20 mouse cellular contexts compared by ENCODE assay signal in the genomic region with DNA sequence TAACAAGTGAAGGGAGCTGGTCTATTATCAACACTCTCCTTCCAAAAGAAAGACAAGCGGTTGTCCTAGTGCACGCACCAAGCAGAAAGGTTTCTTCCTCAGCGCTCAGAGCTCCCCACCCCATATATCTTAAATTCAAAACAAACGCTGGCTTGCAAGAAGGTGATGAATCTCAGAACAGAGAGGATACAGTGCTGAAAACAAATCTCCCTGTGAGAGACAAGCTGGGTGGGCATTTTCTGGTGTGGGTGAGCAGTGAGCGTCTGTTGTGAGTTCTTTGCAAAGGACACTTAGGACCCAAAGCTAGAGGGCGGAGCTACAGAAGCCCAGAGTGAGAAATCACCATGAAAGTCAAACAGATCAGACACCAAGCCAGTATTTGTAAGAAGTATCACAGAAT.
A peak's percentile ranks its signal among the peaks of the same experiment; 100 is the strongest.
DNase-seq lines count a peak whose midpoint lies in the region; ATAC-seq and TF ChIP-seq lines count a peak whose summit lies in the region.
"Had no signal": no experiment of that assay in that cellular context is flagged by ENCODE, and none has a peak within 500 bp of the region (broad histone marks: within the 10 kb centered on the region; RNA-seq: fewer than 3 reads in every experiment).

No protein-coding gene starts in this region.

- no peak overlapping the region for H3K27ac ChIP-seq in heart, embryonic 13.5 days (replicated peaks)
- H3K27ac ChIP-seq in heart, embryonic 11.5 days (ENCODE audit: low read depth, low read length): no peak overlapping the region
- H3K27ac ChIP-seq in lung, embryonic 14.5 days (ENCODE audit: low read depth): peak overlapping the region; percentile 61; the same call in 1 of the 2 replicates
- no peak overlapping the region for H3K27ac ChIP-seq in intestine, postnatal 0 days (ENCODE audit: low read depth, low read length)
- no peak overlapping the region for H3K27ac ChIP-seq in stomach, postnatal 0 days (replicated peaks)
- H3K27ac ChIP-seq: embryonic facial prominence, embryonic 15.5 days; gastrocnemius, adult 2 months; limb, embryonic 13.5 days; liver, embryonic 14.5 days; midbrain, embryonic 15.5 days had no signal

- no peaks in the 10 kb centered on the region for H3K27me3 ChIP-seq in heart, embryonic 13.5 days (replicated peaks)
- H3K27me3 ChIP-seq in heart, embryonic 11.5 days (ENCODE audit: control insufficient read depth, insufficient read depth, low read length): no peaks in the 10 kb centered on the region
- H3K27me3 ChIP-seq in lung, embryonic 14.5 days (ENCODE audit: insufficient read depth, low read length): no peaks in the 10 kb centered on the region
- no peaks in the 10 kb centered on the region for H3K27me3 ChIP-seq in intestine, postnatal 0 days (replicated peaks; ENCODE audit: control insufficient read depth, insufficient read depth, low read length)
- H3K27me3 ChIP-seq in stomach, postnatal 0 days (ENCODE audit: control insufficient read depth, insufficient read depth, low read length): no peaks in the 10 kb centered on the region
- H3K27me3 ChIP-seq: CH12.LX; embryonic facial prominence, embryonic 15.5 days; limb, embryonic 13.5 days; midbrain, embryonic 15.5 days had no signal

- peak; percentile 53 for DNase-seq in lung, embryonic 14.5 days
- no peak for DNase-seq in lung, postnatal 14 days
- no peak for DNase-seq in stomach, postnatal 0 days (ENCODE audit: low spot score)
- no peak for DNase-seq in adrenal gland, postnatal 36 days
- DNase-seq: adrenal gland, postnatal 25 days; cerebellum, adult 11-12 months; cerebellum, postnatal 14 days; forebrain, postnatal 0 days; gastrocnemius, adult 2 months; kidney, adult 9 months; right cerebral cortex, adult 18-20 months; thymus, postnatal 4 days had no signal

- WGBS in heart, embryonic 13.5 days: 64% methylated on average over 6 of the region's 6 CpGs
- 71% methylated on average over 6 of the region's 6 CpGs for WGBS in heart, embryonic 11.5 days (ENCODE audit: insufficient replicate concordance)
- 35% methylated on average over 6 of the region's 6 CpGs for WGBS in lung, embryonic 14.5 days
- 59% methylated on average over 6 of the region's 6 CpGs for WGBS in intestine, postnatal 0 days
- WGBS in stomach, postnatal 0 days: 41% methylated on average over 6 of the region's 6 CpGs

- no peaks in the 10 kb centered on the region for H3K9me3 ChIP-seq in heart, embryonic 13.5 days
- no peaks in the 10 kb centered on the region for H3K9me3 ChIP-seq in heart, embryonic 11.5 days (replicated peaks; ENCODE audit: control insufficient read depth, low read length)
- H3K9me3 ChIP-seq in lung, embryonic 14.5 days (ENCODE audit: low read depth, low read length): no peaks in the 10 kb centered on the region
- no peaks in the 10 kb centered on the region for H3K9me3 ChIP-seq in intestine, postnatal 0 days (ENCODE audit: control insufficient read depth)
- H3K9me3 ChIP-seq in stomach, postnatal 0 days (ENCODE audit: control insufficient read depth, low read length): no peaks in the 10 kb centered on the region
- H3K9me3 ChIP-seq: embryonic facial prominence, embryonic 15.5 days; limb, embryonic 13.5 days; midbrain, embryonic 15.5 days had no signal

- H3K36me3 ChIP-seq in heart, embryonic 13.5 days: no peaks in the 10 kb centered on the region
- H3K36me3 ChIP-seq in heart, embryonic 11.5 days (ENCODE audit: control insufficient read depth, insufficient read depth, low read length): no peaks in the 10 kb centered on the region
- no peaks in the 10 kb centered on the region for H3K36me3 ChIP-seq in lung, embryonic 14.5 days (ENCODE audit: insufficient read depth)
- H3K36me3 ChIP-seq in intestine, postnatal 0 days (ENCODE audit: control insufficient read depth, insufficient read depth): no peaks in the 10 kb centered on the region
- H3K36me3 ChIP-seq in stomach, postnatal 0 days (ENCODE audit: control insufficient read depth, insufficient read depth, low read length): no peaks in the 10 kb centered on the region
- H3K36me3 ChIP-seq: embryonic facial prominence, embryonic 15.5 days; limb, embryonic 13.5 days; midbrain, embryonic 15.5 days had no signal

- peak overlapping the region; percentile 25; the same call in 1 of the 2 replicates for H3K4me2 ChIP-seq in heart, embryonic 13.5 days
- H3K4me2 ChIP-seq in heart, embryonic 11.5 days: no peak overlapping the region
- peak overlapping the region; percentile 47 for H3K4me2 ChIP-seq in lung, embryonic 14.5 days
- H3K4me2 ChIP-seq in intestine, postnatal 0 days (replicated peaks; ENCODE audit: low read depth): peak overlapping the region; percentile 35
- 0 out of 2 replicates have a peak overlapping the region, but pooled peaks have one; percentile 18 for H3K4me2 ChIP-seq in stomach, postnatal 0 days (replicated peaks; ENCODE audit: low read depth)
- H3K4me2 ChIP-seq: embryonic facial prominence, embryonic 15.5 days; limb, embryonic 13.5 days; midbrain, embryonic 15.5 days had no signal

- H3K4me1 ChIP-seq in heart, embryonic 13.5 days: peaks cover 21% of the 10 kb centered on the region
- peaks cover 19% of the 10 kb centered on the region for H3K4me1 ChIP-seq in heart, embryonic 11.5 days (ENCODE audit: control insufficient read depth, insufficient read depth, low read length)
- H3K4me1 ChIP-seq in lung, embryonic 14.5 days (ENCODE audit: insufficient read depth): no peaks in the 10 kb centered on the region
- H3K4me1 ChIP-seq in intestine, postnatal 0 days (replicated peaks; ENCODE audit: control insufficient read depth, insufficient read depth, low read length): no peaks in the 10 kb centered on the region
- no peaks in the 10 kb centered on the region for H3K4me1 ChIP-seq in stomach, postnatal 0 days (replicated peaks; ENCODE audit: control insufficient read depth, insufficient read depth)
- H3K4me1 ChIP-seq: limb, embryonic 13.5 days; midbrain, embryonic 15.5 days had no signal

- H3K9ac ChIP-seq in heart, embryonic 13.5 days: no peak overlapping the region
- no peak overlapping the region for H3K9ac ChIP-seq in heart, embryonic 11.5 days (ENCODE audit: low read depth, low read length)
- H3K9ac ChIP-seq in lung, embryonic 14.5 days: no peak overlapping the region
- no peak overlapping the region for H3K9ac ChIP-seq in intestine, postnatal 0 days (ENCODE audit: low read depth, low read length)
- no peak overlapping the region for H3K9ac ChIP-seq in stomach, postnatal 0 days (ENCODE audit: low read length)
- H3K9ac ChIP-seq: embryonic facial prominence, embryonic 15.5 days; forebrain, postnatal 0 days; limb, embryonic 13.5 days; liver, embryonic 14.5 days; midbrain, embryonic 15.5 days had no signal

- no peak overlapping the region for H3K4me3 ChIP-seq in heart, embryonic 13.5 days
- no peak overlapping the region for H3K4me3 ChIP-seq in heart, embryonic 11.5 days (ENCODE audit: low read depth, low read length)
- no peak overlapping the region for H3K4me3 ChIP-seq in lung, embryonic 14.5 days (ENCODE audit: low read depth, low read length)
- no peak overlapping the region for H3K4me3 ChIP-seq in intestine, postnatal 0 days (ENCODE audit: low read depth, low read length)
- H3K4me3 ChIP-seq in stomach, postnatal 0 days (ENCODE audit: low read depth, low read length): no peak overlapping the region
- H3K4me3 ChIP-seq: embryonic facial prominence, embryonic 15.5 days; gastrocnemius, adult 2 months; limb, embryonic 13.5 days; midbrain, embryonic 15.5 days had no signal

- no peak for ATAC-seq in heart, embryonic 13.5 days (ENCODE audit: extremely low read depth, insufficient number of reproducible peaks, low FRiP score, low TSS enrichment)
- no peak for ATAC-seq in heart, embryonic 11.5 days (replicated peaks; ENCODE audit: insufficient number of reproducible peaks, low FRiP score, low TSS enrichment)
- ATAC-seq in lung, embryonic 14.5 days (ENCODE audit: insufficient read depth): no peak
- no peak for ATAC-seq in intestine, postnatal 0 days
- no peak for ATAC-seq in stomach, postnatal 0 days (ENCODE audit: low FRiP score, low TSS enrichment)
- ATAC-seq: forebrain, postnatal 0 days; midbrain, embryonic 15.5 days had no signal

- TF ChIP-seq CTCF in lung, embryonic 14.5 days (IDR thresholded peaks at IDR 0.05; ENCODE audit: low read depth): no peak
- TF ChIP-seq CTCF in intestine, postnatal 0 days (IDR thresholded peaks at IDR 0.05; ENCODE audit: low read depth): no peak
- TF ChIP-seq CTCF in stomach, postnatal 0 days (IDR thresholded peaks at IDR 0.05; ENCODE audit: low read depth): no peak

- TF ChIP-seq EP300 in stomach, postnatal 0 days (optimal IDR thresholded peaks at IDR 0.05): no peak
